Mouse (Mus musculus) hindbrain, embryonic 10.5 days (tissue): Measurements from ENCODE around the gene Plxnc1. TPM values are rescaled to one million over a fixed set of nuclear protein-coding genes. Genes with fewer than 3 reads are reported as not detected.

Source experiments
- DNase-seq: peaks from one replicate; pipeline ENCODE4 v3.0.0-alpha.2; 2017; ENCODE audit warnings: low spot score
- H3K27ac ChIP-seq: fragments of 300-500 bp; sonication (generic); 2 replicates; pipeline ENCODE4 v1.5.1; 2016; ENCODE audit warnings: mild to moderate bottlenecking, moderate library complexity
- H3K27me3 ChIP-seq: fragments of 300-500 bp; sonication (generic); 2 replicates; pipeline ENCODE4 v1.6.1; 2016; ENCODE audit warnings: mild to moderate bottlenecking; ENCODE audit not compliant: poor library complexity, insufficient read depth, severe bottlenecking
- H3K36me3 ChIP-seq: fragments of 300-500 bp; sonication (generic); 2 replicates; pipeline ENCODE4 v1.6.1; 2016; ENCODE audit warnings: mild to moderate bottlenecking, moderate library complexity
- H3K4me1 ChIP-seq: fragments of 300-500 bp; sonication (generic); replicated peaks from 2 replicates; pipeline ENCODE4 v1.6.1; 2016; ENCODE audit warnings: mild to moderate bottlenecking
- H3K4me3 ChIP-seq: fragments of 300-500 bp; sonication (generic); 2 replicates; pipeline ENCODE4 v1.5.1; 2016; ENCODE audit warnings: mild to moderate bottlenecking, moderate library complexity
- H3K9me3 ChIP-seq: fragments of 300-500 bp; sonication (generic); 2 replicates; pipeline ENCODE4 v1.6.1; 2016; ENCODE audit warnings: mild to moderate bottlenecking, moderate library complexity
- WGBS: fragments of 180-500 bp; shearing (Covaris S2); methylation state at CpG from one replicate; pipeline ENCODE4 v1.1.7; 2016; 5-methylcytosine and 5-hydroxymethylcytosine counted together
- polyA plus RNA-seq: library from polyadenylated mRNA; unstranded; fragments of >200 nt; fragmentation: Nextera tagmentation; extraction: Ambion mirVana; gene quantifications from 2 replicates; pipeline ENCODE4 v1.2.1, GENCODE M21; 2016

The Plxnc1 gene
- polyA plus RNA-seq, 1 experiment from 2014 or later: 1.5 TPM

- Histone ChIP-seq H3K4me3 (no peak overlapping the region), H3K36me3 (peaks cover 20% of the 10 kb centered on the region; the same call in 1 of the 2 replicates), H3K9me3 (no peaks in the 10 kb centered on the region), H3K27me3 (no peaks in the 10 kb centered on the region), H3K4me1 (peaks cover 3% of the 10 kb centered on the region; the same call in 1 of the 2 replicates), H3K27ac (no peak overlapping the region)
- 85% methylated on average over 4 of the region's 4 CpGs for WGBS
- no peak for DNase-seq
Measured at GRCm38 (mm10) chr10:94849360-94849759, 95.3 kb downstream of the Plxnc1 start.

- Histone ChIP-seq H3K36me3 (peaks cover 20% of the 10 kb centered on the region; the same call in 1 of the 2 replicates), H3K4me3 (no peak overlapping the region), H3K27ac (no peak overlapping the region), H3K27me3 (no peaks in the 10 kb centered on the region), H3K9me3 (no peaks in the 10 kb centered on the region), H3K4me1 (peaks cover 3% of the 10 kb centered on the region; the same call in 1 of the 2 replicates)
- 93% methylated on average over 6 of the region's 6 CpGs for WGBS
- DNase-seq: no peak
Measured at GRCm38 (mm10) chr10:94848344-94848743, 96.3 kb downstream of the Plxnc1 start.

GRCm38 (mm10) chr10:94846501-94847105, 98.0 kb downstream of the Plxnc1 start:
- DNase-seq: no peak
- H3K36me3 ChIP-seq: peaks cover 27% of the 10 kb centered on the region; the same call in 1 of the 2 replicates

GRCm38 (mm10) chr10:94844692-94845091, 99.9 kb downstream of the Plxnc1 start:
- Histone ChIP-seq H3K36me3 (peaks cover 25% of the 10 kb centered on the region; the same call in 1 of the 2 replicates), H3K4me3 (no peak overlapping the region), H3K27ac (no peak overlapping the region), H3K4me1 (no peaks in the 10 kb centered on the region), H3K9me3 (no peaks in the 10 kb centered on the region), H3K27me3 (no peaks in the 10 kb centered on the region)
- 88% methylated on average over 6 of the region's 6 CpGs for WGBS
- DNase-seq: no peak

More at GRCm38 (mm10) chr10:94846501-94847105, 98.0 kb downstream of the Plxnc1 start:
- no peaks in the 10 kb centered on the region for H3K4me1 ChIP-seq
- WGBS: 89% methylated on average over 8 of the region's 8 CpGs
- H3K27ac ChIP-seq: no peak overlapping the region
- H3K27me3 ChIP-seq: no peaks in the 10 kb centered on the region
- no peak overlapping the region for H3K4me3 ChIP-seq
- no peaks in the 10 kb centered on the region for H3K9me3 ChIP-seq

- H3K27me3 ChIP-seq: no peaks in the 10 kb centered on the region
- no peak overlapping the region for H3K4me3 ChIP-seq
- H3K9me3 ChIP-seq: no peaks in the 10 kb centered on the region
- no peaks in the 10 kb centered on the region for H3K4me1 ChIP-seq
- no peak for DNase-seq
- H3K27ac ChIP-seq: no peak overlapping the region
- WGBS: 85% methylated on average over 9 of the region's 9 CpGs
- peaks cover 17% of the 10 kb centered on the region; the same call in 1 of the 2 replicates for H3K36me3 ChIP-seq
Measured at GRCm38 (mm10) chr10:94835874-94836273, 108.8 kb downstream of the Plxnc1 start.

GRCm38 (mm10) chr10:94829407-94829806, 115.2 kb downstream of the Plxnc1 start:
- 92% methylated on average over 6 of the region's 6 CpGs for WGBS
- Histone ChIP-seq H3K4me1 (peaks cover 6% of the 10 kb centered on the region; the same call in 1 of the 2 replicates), H3K36me3 (peaks cover 35% of the 10 kb centered on the region), H3K27ac (no peak overlapping the region), H3K4me3 (no peak overlapping the region), H3K9me3 (no peaks in the 10 kb centered on the region), H3K27me3 (no peaks in the 10 kb centered on the region)
- no peak for DNase-seq

- peaks cover 35% of the 10 kb centered on the region for H3K36me3 ChIP-seq
- no peaks in the 10 kb centered on the region for H3K27me3 ChIP-seq
- DNase-seq: no peak
- H3K27ac ChIP-seq: no peak overlapping the region
- WGBS: 93% methylated on average over 7 of the region's 7 CpGs
- H3K9me3 ChIP-seq: no peaks in the 10 kb centered on the region
- peaks cover 6% of the 10 kb centered on the region; the same call in 1 of the 2 replicates for H3K4me1 ChIP-seq
- no peak overlapping the region for H3K4me3 ChIP-seq
Measured at GRCm38 (mm10) chr10:94828734-94829230, 115.9 kb downstream of the Plxnc1 start.

GRCm38 (mm10) chr10:94827890-94828733, 116.5 kb downstream of the Plxnc1 start:
- no peak for DNase-seq
- Histone ChIP-seq H3K27ac (no peak overlapping the region), H3K4me1 (peaks cover 6% of the 10 kb centered on the region; the same call in 1 of the 2 replicates), H3K9me3 (no peaks in the 10 kb centered on the region), H3K4me3 (no peak overlapping the region), H3K36me3 (peaks cover 34% of the 10 kb centered on the region), H3K27me3 (no peaks in the 10 kb centered on the region)
- WGBS: 87% methylated on average over 14 of the region's 14 CpGs

GRCm38 (mm10) chr10:94827325-94827724, 117.3 kb downstream of the Plxnc1 start:
- no peaks in the 10 kb centered on the region for H3K9me3 ChIP-seq
- H3K27ac ChIP-seq: no peak overlapping the region
- no peaks in the 10 kb centered on the region for H3K27me3 ChIP-seq
- 90% methylated on average over 10 of the region's 10 CpGs for WGBS
- no peak overlapping the region for H3K4me3 ChIP-seq
- H3K4me1 ChIP-seq: peaks cover 6% of the 10 kb centered on the region; the same call in 1 of the 2 replicates
- H3K36me3 ChIP-seq: peaks cover 26% of the 10 kb centered on the region
- DNase-seq: no peak

GRCm38 (mm10) chr10:94826436-94826835, 118.2 kb downstream of the Plxnc1 start:
- peaks cover 21% of the 10 kb centered on the region for H3K36me3 ChIP-seq
- no peak overlapping the region for H3K4me3 ChIP-seq
- no peaks in the 10 kb centered on the region for H3K9me3 ChIP-seq
- peaks cover 6% of the 10 kb centered on the region; the same call in 1 of the 2 replicates for H3K4me1 ChIP-seq
- WGBS: 93% methylated on average over 12 of the region's 12 CpGs
- no peak overlapping the region for H3K27ac ChIP-seq
- no peak for DNase-seq
- H3K27me3 ChIP-seq: no peaks in the 10 kb centered on the region

GRCm38 (mm10) chr10:94825951-94826350, 118.7 kb downstream of the Plxnc1 start:
- DNase-seq: no peak
- Histone ChIP-seq H3K27ac (no peak overlapping the region), H3K27me3 (no peaks in the 10 kb centered on the region), H3K36me3 (peaks cover 18% of the 10 kb centered on the region), H3K4me1 (peaks cover 6% of the 10 kb centered on the region; the same call in 1 of the 2 replicates), H3K9me3 (no peaks in the 10 kb centered on the region), H3K4me3 (no peak overlapping the region)
- WGBS: 88% methylated on average over 2 of the region's 2 CpGs

- Histone ChIP-seq H3K27me3 (no peaks in the 10 kb centered on the region), H3K4me3 (no peak overlapping the region), H3K9me3 (no peaks in the 10 kb centered on the region), H3K4me1 (peaks cover 12% of the 10 kb centered on the region; the same call in 1 of the 2 replicates), H3K36me3 (peaks cover 18% of the 10 kb centered on the region), H3K27ac (0 out of 2 replicates have a peak overlapping the region, but pooled peaks have one; percentile 12)
- no peak for DNase-seq
- WGBS: 67% methylated on average over 11 of the region's 11 CpGs
Measured at GRCm38 (mm10) chr10:94823971-94824760, 120.5 kb downstream of the Plxnc1 start.
